Mouse (Mus musculus): Measurements from ENCODE around the gene Wdr1. TPM values are rescaled to one million over a fixed set of nuclear protein-coding genes. Genes with fewer than 3 reads are reported as not detected.
A peak's percentile ranks its signal among the peaks of the same experiment; 100 is the strongest.
"Not testable (repeated sequence)": the region's sequence is repeated elsewhere in the genome, so short reads cannot be mapped to it uniquely, and the experiment has no call there.

Wdr1 gene
- total RNA-seq, 2 experiments from 2014 or later = 194 to 201 TPM

- no peak for DNase-seq (ENCODE audit: low spot score in 2 of 2)
Observed at GRCm38 (mm10) chr5:38496491-38497057, 66.4 kb downstream of the Wdr1 start.

GRCm38 (mm10) chr5:38493890-38494289, 69.1 kb downstream of the Wdr1 start:
- no peak for DNase-seq (ENCODE audit: low spot score in 2 of 2)

GRCm38 (mm10) chr5:38491763-38492162, 71.3 kb downstream of the Wdr1 start:
- no peak for DNase-seq (ENCODE audit: low spot score in 2 of 2)

- no peak for DNase-seq (ENCODE audit: low spot score in 2 of 2)
Observed at GRCm38 (mm10) chr5:38489739-38490138, 73.3 kb downstream of the Wdr1 start.

- DNase-seq (ENCODE audit: low spot score in 2 of 2) = no peak
Observed at GRCm38 (mm10) chr5:38488673-38489615, 74.1 kb downstream of the Wdr1 start.

GRCm38 (mm10) chr5:38488026-38488425, 75.0 kb downstream of the Wdr1 start:
- DNase-seq (ENCODE audit: low spot score in 2 of 2) = no peak

- no peak for DNase-seq (ENCODE audit: low spot score in 2 of 2)
Observed at GRCm38 (mm10) chr5:38487247-38487646, 75.8 kb downstream of the Wdr1 start.

GRCm38 (mm10) chr5:38485946-38486345, 77.1 kb downstream of the Wdr1 start:
- no peak for DNase-seq (ENCODE audit: low spot score in 2 of 2)

- no peak for DNase-seq (ENCODE audit: low spot score in 2 of 2)
Observed at GRCm38 (mm10) chr5:38483518-38484110, 79.4 kb downstream of the Wdr1 start.

GRCm38 (mm10) chr5:38480822-38481707, 82.0 kb downstream of the Wdr1 start:
- no peak for DNase-seq (ENCODE audit: low spot score in 2 of 2)

GRCm38 (mm10) chr5:38479908-38480725, 82.9 kb downstream of the Wdr1 start:
- peak in 1 of 2 experiments; percentile 30 for DNase-seq (ENCODE audit: low spot score in 2 of 2)

- not testable (repeated sequence) for DNase-seq (ENCODE audit: low spot score in 2 of 2)
Observed at GRCm38 (mm10) chr5:38479545-38479907, 83.5 kb downstream of the Wdr1 start.

- DNase-seq (ENCODE audit: low spot score in 2 of 2) = peak; percentile 36 to 50
Observed at GRCm38 (mm10) chr5:38479027-38479426, 84.0 kb downstream of the Wdr1 start.

GRCm38 (mm10) chr5:38477731-38478445, 85.1 kb downstream of the Wdr1 start:
- DNase-seq (ENCODE audit: low spot score in 2 of 2) = no peak

- peak; percentile 39 to 80 for DNase-seq (ENCODE audit: low spot score in 2 of 2)
Observed at GRCm38 (mm10) chr5:38476861-38477565, 86.0 kb downstream of the Wdr1 start.
